Mouse (Mus musculus) heart, postnatal 0 days (tissue): ENCODE measurements around the gene St5.

Experiments used
- CTCF ChIP-seq: IDR thresholded peaks from 2 replicates; pipeline ENCODE4 v1.5.1; 2016; ENCODE audit warnings: antibody characterized with exemption, control low read depth, low read depth
- EP300 ChIP-seq: IDR thresholded peaks from 2 replicates; pipeline ENCODE4 v1.6.1; 2016; ENCODE audit warnings: antibody characterized with exemption, low read depth

- no peak for TF ChIP-seq CTCF
- no peak for TF ChIP-seq EP300
Measured at GRCm38 (mm10) chr7:109584467-109584866, 118.9 kb downstream of the St5 start.
